Mouse (Mus musculus) kidney, postnatal 4 days (tissue): ENCODE results near the gene Tdrd12.
A peak's percentile ranks its signal among the peaks of the same experiment; 100 is the strongest.
"Not testable (repeated sequence)": the region's sequence is repeated elsewhere in the genome, so short reads cannot be mapped to it uniquely, and the experiment has no call there.

Source experiments
- DNase-seq, 2 experiments: peaks; one replicate each; pipeline ENCODE4 v3.0.0; 2021; ENCODE audit warnings: mixed read lengths in 2 of 2

Gene Tdrd12

DNA sequence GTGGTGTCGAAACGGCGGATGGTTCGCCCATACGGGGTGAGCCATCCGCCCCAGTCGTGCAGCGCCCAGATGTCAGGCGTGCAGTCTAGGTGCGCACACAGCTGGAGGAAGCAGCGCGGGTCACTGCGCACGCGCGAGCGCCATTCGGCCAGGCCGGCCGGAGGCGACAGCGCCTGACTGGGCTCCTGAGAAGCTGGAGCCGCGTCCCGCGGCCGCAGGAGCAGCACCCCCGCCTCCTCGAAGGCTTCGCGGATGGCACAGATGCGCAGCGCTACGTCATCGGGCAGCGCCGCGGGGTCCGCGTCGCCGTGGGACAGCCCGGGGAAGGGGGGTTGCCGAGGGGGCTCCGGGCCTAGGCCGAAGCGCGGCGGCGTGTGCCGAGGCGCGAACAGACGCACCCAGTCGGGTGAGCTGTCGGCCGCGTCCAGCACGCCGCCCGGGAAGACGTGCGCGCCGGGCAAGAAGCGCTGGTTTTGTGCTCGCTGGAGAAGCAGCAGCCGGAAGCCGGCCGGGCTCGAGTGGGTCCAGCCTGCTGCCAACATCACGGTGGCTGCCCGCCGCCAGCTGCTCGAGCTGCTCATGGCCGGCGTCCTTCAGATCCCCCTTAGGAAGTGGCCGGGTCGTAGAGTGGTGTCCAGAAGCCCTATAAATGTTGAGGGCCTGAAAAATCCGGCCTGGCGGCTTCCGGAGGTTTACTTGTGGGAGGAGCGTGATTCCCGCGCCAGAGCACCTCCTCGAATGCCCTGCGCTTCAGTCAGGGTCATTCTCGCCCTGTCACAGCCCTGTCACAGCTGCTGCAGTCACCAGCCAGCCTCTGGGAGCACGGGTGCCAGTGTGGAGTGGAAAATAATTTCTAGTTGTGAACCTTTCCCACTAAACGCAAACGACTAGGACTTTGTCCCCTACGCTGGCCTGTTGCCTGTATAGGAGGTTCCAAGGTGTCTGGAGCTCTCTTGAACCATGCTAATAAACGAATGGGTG, 18.0 kb upstream of the Tdrd12 start:
- peak; percentile 92 to 95 for DNase-seq

DNA sequence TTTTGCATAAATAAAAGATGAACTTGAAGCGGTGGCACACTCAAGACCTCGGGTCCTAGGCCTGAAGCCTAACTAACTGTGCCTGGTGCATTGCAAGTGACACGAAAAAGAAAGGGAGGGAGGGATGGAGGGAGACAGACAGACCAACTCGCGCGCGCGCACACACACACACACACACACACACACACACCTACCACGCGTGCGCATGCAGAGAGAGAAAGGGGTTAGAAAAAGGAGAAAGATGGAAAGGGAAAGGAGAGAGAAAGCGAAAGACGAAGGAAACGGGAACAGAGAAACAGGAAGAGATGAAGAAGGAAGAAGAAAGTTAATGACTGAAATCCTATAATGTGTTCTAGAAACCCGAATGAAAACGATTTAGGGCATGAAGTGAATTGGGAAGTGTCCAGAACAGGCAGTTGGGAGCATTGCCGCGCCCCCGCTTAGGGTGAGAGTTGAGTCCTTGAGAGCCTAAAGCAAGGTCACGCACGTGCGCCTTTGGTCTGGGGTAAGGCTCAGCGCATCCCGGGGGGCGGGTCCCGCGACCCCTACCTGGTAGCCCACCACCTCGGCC, 17.1 kb upstream of the Tdrd12 start:
- peak; percentile 37 to 54 for DNase-seq

DNA sequence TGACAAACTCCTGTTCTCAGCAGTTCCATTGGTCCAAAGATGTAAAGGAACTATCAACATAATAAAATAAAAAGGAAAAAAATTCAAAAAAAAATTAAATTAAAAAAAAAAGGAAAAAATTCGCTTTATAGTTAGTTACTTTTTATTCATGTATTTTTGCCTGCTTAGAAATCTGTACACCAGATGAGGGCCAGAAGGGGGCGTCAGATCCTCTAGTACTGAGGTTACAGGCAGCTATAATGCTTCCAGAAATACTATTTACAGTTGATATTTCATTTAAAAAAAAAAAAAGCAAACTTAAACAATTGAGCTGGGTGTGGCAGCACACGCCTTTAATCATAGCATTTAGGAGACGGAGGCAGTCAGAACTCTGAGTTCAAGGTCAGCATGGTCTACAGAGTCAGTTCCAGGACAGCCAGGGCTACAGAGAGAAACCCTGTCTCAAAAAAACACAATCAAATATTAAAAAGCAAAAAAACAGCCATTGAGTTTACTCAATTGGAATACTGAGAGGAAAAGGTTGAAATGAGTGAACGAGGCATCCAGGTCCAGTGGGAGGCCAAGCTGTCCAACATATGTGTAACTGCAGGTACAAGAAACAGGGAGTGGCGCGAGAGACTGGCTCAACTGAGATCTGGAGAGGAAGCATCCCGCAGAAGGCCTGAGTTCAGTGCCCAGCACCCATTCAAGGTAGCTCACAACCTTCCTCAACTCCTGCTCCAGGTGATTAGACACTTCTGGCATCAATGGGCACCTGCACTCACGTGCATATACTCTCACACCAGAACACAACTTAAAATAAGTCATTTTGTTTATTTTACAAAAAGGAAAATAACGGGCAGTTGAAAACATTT, 16.4 kb upstream of the Tdrd12 start:
- peak; percentile 60 to 67 for DNase-seq

GRCm38 (mm10) chr7:35545881-35546280, 8.3 kb upstream of the Tdrd12 start:
- peak; percentile 68 to 79 for DNase-seq

GRCm38 (mm10) chr7:35535750-35536512, 1.6 kb downstream of the Tdrd12 start:
- no peak for DNase-seq

DNA sequence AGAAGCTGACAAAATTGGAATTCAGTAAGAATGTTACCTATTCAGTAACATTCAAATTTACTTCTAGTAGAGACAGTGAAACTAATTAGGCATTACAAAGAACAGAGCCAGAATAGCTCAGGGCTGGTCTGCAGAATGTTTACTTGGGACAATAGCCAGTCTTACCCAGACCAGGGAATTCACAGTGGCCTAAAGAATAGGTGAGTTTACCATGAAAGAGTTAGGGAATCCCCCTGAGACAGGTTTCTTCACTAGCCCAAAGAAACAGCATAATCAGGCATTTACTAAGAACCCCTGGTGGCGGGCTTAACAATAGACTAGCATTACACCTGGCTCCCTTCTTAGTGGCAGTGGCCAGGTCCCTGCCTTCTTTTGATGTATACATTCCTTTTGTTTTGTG, 7.0 kb downstream of the Tdrd12 start:
- DNase-seq = not testable (repeated sequence)

- DNase-seq = no peak
These were observed 7.5 kb downstream of the Tdrd12 start for GRCm38 (mm10) chr7:35530026-35530425.

DNA sequence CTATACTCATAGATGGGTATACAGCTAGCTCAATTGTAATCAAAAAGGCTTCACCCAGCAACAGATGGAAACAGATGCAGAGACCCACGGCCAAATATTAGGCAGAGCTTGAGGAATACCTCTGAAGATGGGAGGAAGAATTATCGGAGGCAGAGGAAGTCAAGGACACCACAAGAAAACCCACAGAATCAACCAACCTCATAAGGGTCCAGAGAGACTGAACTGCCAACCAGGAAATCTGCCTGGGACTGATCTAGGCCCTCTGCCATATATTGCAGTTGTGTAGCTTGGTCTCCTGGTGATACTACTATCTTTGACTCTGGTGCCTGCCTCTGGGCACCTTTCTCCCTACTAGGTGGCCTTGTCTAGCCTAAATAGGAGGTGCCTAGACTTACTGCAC, 10.8 kb downstream of the Tdrd12 start:
- DNase-seq = no peak

DNA sequence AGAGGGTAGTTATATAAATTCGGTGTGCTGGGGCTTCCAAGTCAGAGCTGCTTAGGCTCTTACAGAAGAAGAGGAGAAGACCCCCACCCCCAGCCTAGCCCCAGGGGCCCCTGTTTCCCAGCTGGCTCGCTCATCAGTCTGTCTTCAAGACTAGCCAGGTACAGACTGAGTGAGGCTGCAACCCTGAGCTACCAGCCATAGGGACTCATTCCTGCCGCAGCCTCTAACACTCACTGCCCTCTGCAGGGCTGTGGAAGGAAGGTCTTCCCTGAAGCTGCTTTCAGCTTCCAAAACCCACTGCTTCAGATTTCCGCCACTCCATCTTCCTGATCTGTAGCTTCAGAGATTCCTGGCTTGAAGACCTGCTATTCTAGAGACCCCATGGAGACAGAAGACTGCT, 35.5 kb downstream of the Tdrd12 start:
- DNase-seq = peak; percentile 38 to 49

GRCm38 (mm10) chr7:35497516-35497915, 40.0 kb downstream of the Tdrd12 start:
- no peak for DNase-seq

DNA sequence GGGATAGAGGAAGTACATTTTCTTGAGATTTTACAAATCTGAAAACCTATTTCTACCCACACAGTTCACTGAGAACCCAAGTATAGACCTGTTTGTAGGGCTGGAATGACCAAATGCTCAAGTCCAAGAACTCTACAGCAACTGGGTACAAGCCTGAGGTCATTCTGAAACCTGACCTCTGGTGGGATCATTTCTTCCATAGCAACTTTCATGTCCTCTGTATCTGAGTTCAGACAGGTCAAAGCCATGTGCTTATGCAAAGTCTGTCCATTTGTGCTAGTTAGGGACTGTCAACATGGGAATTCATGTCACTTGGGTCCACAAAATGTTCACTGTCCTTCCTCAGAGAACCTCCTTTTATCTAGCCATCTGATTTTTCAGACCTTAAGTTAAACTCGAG, 46.5 kb downstream of the Tdrd12 start:
- no peak for DNase-seq

DNA sequence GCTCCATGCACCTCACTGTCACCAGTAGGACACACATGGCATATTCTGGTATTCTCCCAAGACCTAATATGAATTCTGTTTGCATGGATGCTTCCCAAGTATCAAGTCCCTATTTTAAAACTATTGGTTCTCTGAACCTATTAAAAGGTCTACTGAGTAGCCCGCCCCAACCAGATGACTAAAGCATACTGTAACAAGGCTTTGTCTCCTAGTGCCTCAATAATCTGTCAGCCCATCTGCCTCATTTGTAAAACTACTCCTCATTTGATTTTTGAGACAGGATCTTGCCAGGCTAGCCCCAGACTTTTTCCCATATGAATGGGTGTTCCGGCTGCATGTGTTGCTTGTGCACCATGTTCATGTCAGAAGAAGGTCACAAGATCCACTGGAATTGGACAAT, 47.4 kb downstream of the Tdrd12 start:
- DNase-seq = no peak

GRCm38 (mm10) chr7:35486553-35486952, 51.0 kb downstream of the Tdrd12 start:
- no peak for DNase-seq

- no peak for DNase-seq
These were observed 52.4 kb downstream of the Tdrd12 start for GRCm38 (mm10) chr7:35485126-35485525.

GRCm38 (mm10) chr7:35476457-35476856, 61.1 kb downstream of the Tdrd12 start:
- DNase-seq = no peak

DNA sequence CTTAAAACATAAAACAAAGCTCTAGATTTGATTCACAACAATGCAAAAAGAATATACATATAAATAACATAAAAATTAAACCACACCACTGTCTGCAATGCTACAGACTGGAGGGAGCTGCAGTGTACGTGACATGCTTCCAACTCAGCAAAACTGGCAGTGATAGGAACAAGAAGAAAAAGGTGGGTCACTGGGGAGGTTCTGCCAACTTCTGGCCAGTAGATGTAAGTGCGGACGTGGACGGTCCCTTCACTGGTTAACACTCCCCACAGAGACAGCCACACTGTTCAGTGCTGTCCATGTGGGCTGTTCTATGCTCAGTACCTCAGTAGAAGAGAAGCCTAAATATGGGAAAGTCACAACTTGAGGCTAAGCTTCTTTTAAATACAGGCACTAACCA, 66.8 kb downstream of the Tdrd12 start:
- peak in 1 of 2 experiments; percentile 14 for DNase-seq

DNA sequence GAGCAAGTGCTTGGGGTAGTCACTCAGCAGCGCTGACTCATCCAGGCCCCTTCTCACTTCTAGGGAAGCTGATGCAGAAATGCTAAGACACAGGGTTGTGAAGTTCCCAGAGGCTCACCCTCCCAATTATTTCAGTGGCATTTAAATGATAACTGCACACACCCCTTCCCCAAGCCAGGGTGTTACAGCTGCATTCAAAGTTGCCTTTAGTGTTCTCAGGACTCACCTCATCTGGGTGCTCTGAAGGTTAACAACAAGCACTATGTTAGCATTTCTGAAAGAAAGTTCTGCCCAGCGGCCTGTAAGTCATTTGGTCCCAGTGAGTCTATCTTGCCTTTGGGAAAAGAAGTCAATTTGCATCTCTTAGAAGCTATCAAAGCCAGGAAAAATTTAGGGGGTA, 69.7 kb downstream of the Tdrd12 start:
- DNase-seq = no peak

GRCm38 (mm10) chr7:35465027-35465426, 72.5 kb downstream of the Tdrd12 start:
- DNase-seq = no peak

GRCm38 (mm10) chr7:35460971-35461370, 76.6 kb downstream of the Tdrd12 start:
- DNase-seq = no peak

DNA sequence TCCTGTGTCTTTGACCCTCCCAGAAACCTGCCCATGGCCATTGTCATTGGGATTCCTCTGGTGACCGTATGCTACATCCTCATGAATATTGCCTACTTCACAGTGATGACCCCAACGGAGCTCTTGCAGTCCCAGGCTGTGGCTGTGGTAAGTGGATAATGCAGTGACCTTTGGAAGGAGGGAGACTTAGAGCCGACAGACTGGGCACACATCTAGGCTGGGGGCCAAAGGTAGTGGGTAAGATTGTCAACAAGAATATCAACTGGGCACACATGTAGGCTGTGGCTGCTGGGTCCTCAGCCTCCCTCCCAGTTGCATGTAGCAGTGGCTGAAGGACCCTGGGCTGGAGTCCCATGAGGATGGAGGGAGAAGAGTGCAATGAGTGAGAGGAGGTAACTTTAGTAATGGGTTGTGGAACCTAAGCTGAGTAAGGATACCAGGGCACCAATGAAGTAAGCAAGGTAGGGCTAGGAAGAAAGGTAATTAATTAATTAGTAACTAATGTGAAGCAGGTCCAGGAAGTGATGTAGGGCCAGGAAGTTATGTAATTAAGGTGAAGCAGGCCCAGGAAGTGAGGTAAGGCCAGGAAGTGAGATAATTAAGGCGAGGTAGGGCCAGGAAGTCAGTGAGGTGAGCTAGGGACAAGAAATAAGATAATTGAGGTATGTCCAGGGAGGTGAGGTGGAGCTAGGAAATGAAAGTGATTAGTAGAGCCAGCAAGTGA, 81.3 kb downstream of the Tdrd12 start:
- no peak for DNase-seq

DNA sequence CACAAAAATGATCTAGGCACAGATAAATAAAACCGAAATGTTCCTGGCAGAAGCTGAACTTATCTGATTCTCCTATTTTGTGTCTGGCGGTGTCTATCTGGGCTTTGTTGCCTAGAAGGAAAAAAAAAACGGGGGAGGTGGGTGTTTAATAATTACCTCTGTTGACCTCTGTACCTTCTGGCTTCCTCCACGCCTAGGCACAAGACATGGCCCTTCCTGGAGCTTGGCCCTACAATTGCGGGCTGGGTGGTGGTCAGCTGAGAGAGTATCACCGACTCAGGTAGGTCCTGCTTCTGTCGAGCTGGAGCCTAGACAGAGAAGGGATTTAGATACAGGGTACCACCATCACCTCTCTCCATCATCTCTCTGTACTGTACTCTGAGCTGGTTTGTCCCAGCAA, 88.7 kb downstream of the Tdrd12 start:
- peak; percentile 21 to 57 for DNase-seq
